Mouse (Mus musculus): ENCODE measurements around the gene Mrgbp. TPM values are rescaled to one million over a fixed set of nuclear protein-coding genes. Genes with fewer than 3 reads are reported as not detected.
A peak's percentile ranks its signal among the peaks of the same experiment; 100 is the strongest.

The Mrgbp gene
- total RNA-seq, 2 experiments from 2014 or later = 15.3 to 17.7 TPM

DNA sequence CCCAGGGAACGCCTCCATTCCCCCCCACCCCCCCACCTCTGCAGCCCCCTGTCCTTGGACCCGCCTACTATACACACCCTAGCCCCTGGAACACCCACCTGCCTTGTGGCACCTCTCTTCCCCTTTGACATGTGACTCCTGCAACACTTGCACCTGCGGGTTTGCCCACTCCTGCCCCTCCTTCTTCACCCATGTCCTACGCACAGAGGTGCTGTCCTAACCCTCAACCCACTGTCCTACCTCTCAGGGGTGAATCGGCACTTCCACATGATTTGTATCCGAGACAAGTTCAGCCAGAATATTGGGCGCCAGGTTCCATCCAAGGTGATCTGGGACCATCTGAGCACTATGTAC lies 2.0 kb downstream of the Mrgbp start:
- intact Hi-C loops (cut with DNase I) = loop anchor here (2.0 to 10.0 kb wide), 2 partner anchors 92 to 196 kb away; no protein-coding TSS in a partner anchor
- DNase-seq (ENCODE audit: low spot score in 2 of 2) = no peak

GRCm38 (mm10) chr2:180588736-180589122 lies 7.6 kb downstream of the Mrgbp start:
- DNase-seq (ENCODE audit: low spot score in 2 of 2) = no peak
- intact Hi-C loops (cut with DNase I) = loop anchor here (10.0 kb wide), 1 partner anchor 86 kb away; no protein-coding TSS in a partner anchor

GRCm38 (mm10) chr2:180589123-180589831 lies 8.2 kb downstream of the Mrgbp start, which contains the start of gene Ogfr:
Gene Ogfr, plus strand, starts transcription at chr2:180589245.
- intact Hi-C loops (cut with DNase I) = loop anchor here (10.0 kb wide), 1 partner anchor 86 kb away; no protein-coding TSS in a partner anchor
- peak; percentile 81 to 85 for DNase-seq (ENCODE audit: low spot score in 2 of 2)

- intact Hi-C loops (cut with DNase I) = no loop called here
- DNase-seq (ENCODE audit: low spot score in 2 of 2) = no peak
Measured at GRCm38 (mm10) chr2:180597490-180597889, 16.4 kb downstream of the Mrgbp start, which contains the start of gene Col9a3. Gene Col9a3, plus strand, starts transcription at chr2:180597790.

DNA sequence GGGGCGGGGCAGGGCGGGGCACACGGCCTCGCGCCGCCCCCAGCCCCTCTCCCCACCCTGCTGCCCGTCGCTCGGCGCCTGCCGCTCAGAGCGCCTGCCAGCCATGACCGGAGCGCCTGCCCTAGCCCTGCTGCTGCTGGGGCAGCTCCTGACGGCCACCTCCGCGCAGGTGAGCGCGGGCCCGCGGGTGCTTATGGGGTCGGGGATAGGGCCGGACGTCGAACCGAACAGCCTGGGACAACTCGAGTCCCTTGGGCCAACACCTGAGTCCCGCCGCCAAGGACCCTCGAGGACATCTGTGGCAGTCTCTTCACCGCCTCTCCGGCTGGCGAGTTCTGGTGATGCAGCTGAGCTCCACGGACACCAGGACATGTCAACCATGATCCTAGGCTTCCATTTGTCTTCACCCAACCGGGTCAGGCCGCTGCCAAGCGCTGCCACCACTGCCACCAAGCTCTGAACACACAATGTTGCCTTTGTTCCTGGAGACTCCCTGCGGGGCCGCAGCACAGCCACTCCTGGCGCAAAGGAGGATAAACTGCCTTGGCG lies 17.1 kb downstream of the Mrgbp start:
- intact Hi-C loops (cut with DNase I) = no loop called here
- DNase-seq (ENCODE audit: low spot score in 2 of 2) = no peak

DNA sequence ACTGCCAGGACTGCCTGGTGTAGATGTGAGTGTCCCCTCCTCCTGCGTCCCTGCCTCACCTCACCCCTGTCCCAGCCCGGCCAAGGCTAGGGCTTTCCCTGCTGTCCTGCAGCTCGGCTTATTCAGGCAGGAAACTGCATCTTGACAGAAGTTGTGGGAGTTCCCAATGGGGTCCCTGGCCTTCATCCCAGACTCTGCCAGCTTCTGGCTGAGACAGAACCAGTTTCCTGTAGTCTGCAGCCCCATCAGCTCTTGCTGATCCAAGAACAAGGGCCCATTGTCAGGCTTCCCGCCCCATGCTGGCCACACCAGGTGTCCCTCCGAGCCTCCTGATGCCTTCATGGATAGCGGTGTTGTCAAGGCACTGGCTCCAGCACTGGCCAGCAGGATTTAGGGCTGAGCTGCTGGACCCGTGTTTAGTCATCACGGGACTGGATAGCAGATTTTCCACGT lies 19.5 kb downstream of the Mrgbp start:
- DNase-seq (ENCODE audit: low spot score in 2 of 2) = no peak
- intact Hi-C loops (cut with DNase I) = no loop called here

DNA sequence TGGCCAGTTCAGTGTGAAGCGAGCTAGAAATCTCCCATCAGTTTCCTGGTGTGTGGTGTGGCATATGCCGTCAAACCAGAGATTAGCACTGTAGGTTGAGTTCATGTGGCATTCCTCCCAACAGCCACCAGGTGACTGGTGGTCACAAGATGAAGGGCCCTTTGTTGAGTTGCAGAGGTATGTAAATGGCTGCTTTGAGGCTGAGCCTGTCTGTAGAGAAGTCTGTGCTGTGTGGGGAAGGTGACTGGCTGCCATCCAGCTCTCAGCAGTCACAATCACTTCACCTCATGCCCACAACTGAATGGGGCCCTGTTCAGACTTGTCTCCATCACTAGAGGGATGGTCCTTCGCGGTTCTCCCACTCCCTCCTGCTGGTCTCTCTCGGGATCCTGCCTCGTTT lies 23.7 kb downstream of the Mrgbp start:
- no peak for DNase-seq (ENCODE audit: low spot score in 2 of 2)
- intact Hi-C loops (cut with DNase I) = no loop called here

GRCm38 (mm10) chr2:180610283-180610682 lies 29.2 kb downstream of the Mrgbp start:
- DNase-seq (ENCODE audit: low spot score in 2 of 2) = no peak
- intact Hi-C loops (cut with DNase I) = no loop called here

DNA sequence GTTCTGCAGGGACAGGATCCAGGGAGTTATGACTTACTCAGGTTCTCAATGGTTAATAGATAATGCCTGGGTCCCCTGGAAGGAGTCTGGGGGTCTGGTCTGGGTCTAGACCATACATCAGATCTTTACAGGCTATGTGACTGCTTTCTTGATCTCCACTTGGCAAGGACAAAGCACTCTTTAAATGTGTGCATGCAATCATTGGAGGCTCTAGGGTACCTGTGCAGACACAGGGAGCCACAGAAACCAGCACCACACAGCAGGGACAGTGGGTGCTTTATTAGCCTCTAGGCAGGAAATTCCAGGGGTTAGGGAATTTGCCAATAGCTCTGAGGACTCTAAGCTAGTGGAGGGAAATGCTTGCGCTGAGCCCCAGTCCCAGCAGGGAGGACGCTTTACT lies 30.8 kb downstream of the Mrgbp start:
- intact Hi-C loops (cut with DNase I) = no loop called here
- no peak for DNase-seq (ENCODE audit: low spot score in 2 of 2)

Other genes starting within 250 kb of the Mrgbp start
- gene Gata5, start 246.6 kb upstream of the Mrgbp start, total RNA-seq (2021) = not detected
- gene Slco4a1, start 125.1 kb upstream of the Mrgbp start, total RNA-seq (2021) = 1 to 10 TPM; 1.4 to 1.8 TPM
- 1 to 10 TPM; 6.9 to 7.4 TPM for gene Ntsr1, start 81.3 kb upstream of the Mrgbp start, total RNA-seq (2021)
- gene Ogfr, start 7.9 kb downstream of the Mrgbp start, total RNA-seq (2021) = 10 to 100 TPM; 36.7 to 38.0 TPM
- 1 to 10 TPM; 8.2 to 9.2 TPM for gene Col9a3, start 16.5 kb downstream of the Mrgbp start, total RNA-seq (2021)
- 1 to 10 TPM in 1 of 2 experiments, under 1 TPM in 1; 0.81 to 1.0 TPM for gene Tcfl5, start 61.4 kb downstream of the Mrgbp start, total RNA-seq (2021)
- gene Dido1, start 128.7 kb downstream of the Mrgbp start, total RNA-seq (2021) = 10 to 100 TPM; 51.2 to 62.8 TPM
- 10 to 100 TPM; 63.1 to 63.3 TPM for gene Gid8, start 128.8 kb downstream of the Mrgbp start, total RNA-seq (2021)
- gene Slc17a9, start 144.0 kb downstream of the Mrgbp start, total RNA-seq (2021) = under 1 TPM; 0.27 to 0.39 TPM
- gene Bhlhe23, start 195.6 kb downstream of the Mrgbp start, total RNA-seq (2021) = under 1 TPM in 1 of 2 experiments, not detected in 1; 0.17 TPM

Data from left cerebral cortex, postnatal 36 days (tissue).